Mouse (Mus musculus): ENCODE measurements around the gene Tfip11.
"Not testable (repeated sequence)": the region's sequence is repeated elsewhere in the genome, so short reads cannot be mapped to it uniquely, and the experiment has no call there.

Tfip11 gene

DNA sequence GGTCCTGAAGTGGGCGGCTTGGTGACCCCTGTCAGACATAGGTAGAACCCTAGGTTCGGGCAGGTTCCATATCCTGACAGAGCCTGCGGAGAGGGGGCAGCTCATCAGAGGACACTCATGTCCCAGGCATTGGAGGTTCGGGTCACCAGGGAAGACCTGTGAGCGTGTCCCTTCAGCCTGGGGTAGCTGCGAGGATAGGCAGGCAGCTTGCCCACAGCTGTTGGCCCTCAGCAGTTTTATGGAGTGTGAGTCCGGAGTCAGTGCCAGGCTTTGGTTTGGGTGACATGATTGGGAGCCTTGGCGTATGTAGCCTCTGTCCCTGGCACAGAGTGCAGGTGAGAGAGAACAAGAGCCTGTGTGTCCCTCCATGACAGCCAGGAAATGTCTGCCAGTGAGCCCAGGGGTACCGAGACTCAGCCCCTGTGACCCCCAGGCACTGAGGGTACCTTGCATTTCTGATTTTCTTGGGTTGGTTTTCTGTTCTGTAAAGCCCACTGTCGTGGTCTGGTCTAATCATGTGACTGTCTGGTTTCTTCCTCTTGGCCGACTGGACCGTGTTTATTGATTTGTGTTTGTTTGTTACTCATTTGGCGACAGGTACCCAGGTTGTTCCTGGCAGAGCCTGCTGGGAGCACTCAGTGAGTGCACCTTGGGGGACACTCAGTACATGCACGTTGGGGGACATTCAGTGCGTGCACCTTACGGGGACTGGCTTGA lies 36.2 kb upstream of the Tfip11 start:
- no peak for DNase-seq (ENCODE audit: low read depth, low spot score)

- DNase-seq (ENCODE audit: low read depth, low spot score) = no peak
These were observed 35.6 kb upstream of the Tfip11 start for GRCm38 (mm10) chr5:112290536-112290880.

- DNase-seq (ENCODE audit: low read depth, low spot score) = no peak
These were observed 34.3 kb upstream of the Tfip11 start for GRCm38 (mm10) chr5:112291866-112292265.

DNA sequence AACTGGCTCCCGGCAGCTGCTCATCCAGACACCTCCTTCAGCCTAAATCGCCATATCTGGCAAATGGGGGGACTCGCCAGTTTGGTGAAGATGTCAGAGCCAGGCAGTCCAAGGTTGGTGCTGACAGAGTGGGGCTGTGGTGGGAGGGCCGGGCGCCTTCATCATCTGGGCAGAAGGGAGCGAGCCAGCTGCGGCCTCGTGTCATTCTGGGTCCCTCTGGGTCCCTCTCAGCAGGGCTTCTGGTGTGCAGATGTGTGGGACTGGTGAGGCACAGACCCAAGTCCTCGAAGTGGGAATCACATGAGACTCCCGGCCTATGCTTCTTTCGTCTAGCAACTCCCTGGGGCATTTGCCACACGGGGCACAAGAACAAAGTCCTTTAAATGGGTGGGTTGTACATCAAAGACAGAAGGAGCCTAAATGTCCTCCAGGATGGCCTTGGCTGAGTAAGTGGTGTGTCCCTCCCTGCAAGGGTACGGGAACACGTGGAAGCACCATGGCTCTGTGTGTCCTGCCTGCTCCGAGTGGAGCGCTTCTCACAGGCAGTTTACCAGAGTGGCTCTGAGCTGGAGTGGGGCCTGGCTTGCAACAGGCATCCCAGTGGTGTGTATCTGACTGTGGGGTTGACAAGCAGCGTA lies 33.7 kb upstream of the Tfip11 start:
- no peak for DNase-seq (ENCODE audit: low read depth, low spot score)

GRCm38 (mm10) chr5:112293800-112294199 lies 32.4 kb upstream of the Tfip11 start:
- no peak for DNase-seq (ENCODE audit: low read depth, low spot score)

DNA sequence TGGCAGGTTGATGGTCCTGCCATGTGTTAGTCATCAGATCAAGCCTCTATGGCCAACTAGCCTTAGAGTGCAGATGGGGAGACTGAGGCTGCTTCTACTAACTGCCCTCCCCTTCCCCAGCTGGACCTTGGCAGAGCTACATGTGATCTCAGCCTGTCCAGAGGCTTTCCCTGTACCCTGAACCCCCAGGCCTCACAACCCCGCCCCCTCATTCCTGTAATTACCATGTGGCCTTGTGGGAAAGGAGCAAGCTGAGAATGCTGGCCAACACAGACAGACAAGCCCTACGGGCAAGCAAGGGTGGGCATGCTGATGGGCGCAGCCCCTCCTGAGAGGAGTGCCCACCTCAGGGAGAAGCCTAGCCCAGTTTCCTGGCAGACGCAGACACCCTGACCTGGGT lies 31.5 kb upstream of the Tfip11 start:
- no peak for DNase-seq (ENCODE audit: low read depth, low spot score)

- DNase-seq (ENCODE audit: low read depth, low spot score) = no peak
These were observed 31.0 kb upstream of the Tfip11 start for GRCm38 (mm10) chr5:112295162-112295561.

DNA sequence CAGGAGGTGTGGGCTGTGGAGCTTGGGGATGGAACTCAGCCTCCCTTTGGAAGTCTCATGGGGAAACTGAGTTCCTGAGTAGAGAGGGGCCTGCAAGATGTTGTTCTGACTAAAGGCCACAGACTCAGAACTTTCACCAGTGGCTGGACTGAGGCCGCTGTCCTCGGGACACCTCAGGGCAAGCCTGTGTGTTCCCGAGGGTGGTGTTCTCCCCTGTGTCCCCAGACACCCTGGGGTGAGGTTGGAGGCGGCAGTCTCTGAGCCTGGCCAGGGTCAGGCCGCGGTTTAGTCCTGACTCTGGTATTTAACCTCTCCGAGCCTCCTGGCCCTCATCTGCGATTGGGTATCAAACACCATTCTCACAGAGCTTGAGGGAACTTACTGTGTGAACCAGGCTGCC lies 30.6 kb upstream of the Tfip11 start:
- no peak for DNase-seq (ENCODE audit: low read depth, low spot score)

DNA sequence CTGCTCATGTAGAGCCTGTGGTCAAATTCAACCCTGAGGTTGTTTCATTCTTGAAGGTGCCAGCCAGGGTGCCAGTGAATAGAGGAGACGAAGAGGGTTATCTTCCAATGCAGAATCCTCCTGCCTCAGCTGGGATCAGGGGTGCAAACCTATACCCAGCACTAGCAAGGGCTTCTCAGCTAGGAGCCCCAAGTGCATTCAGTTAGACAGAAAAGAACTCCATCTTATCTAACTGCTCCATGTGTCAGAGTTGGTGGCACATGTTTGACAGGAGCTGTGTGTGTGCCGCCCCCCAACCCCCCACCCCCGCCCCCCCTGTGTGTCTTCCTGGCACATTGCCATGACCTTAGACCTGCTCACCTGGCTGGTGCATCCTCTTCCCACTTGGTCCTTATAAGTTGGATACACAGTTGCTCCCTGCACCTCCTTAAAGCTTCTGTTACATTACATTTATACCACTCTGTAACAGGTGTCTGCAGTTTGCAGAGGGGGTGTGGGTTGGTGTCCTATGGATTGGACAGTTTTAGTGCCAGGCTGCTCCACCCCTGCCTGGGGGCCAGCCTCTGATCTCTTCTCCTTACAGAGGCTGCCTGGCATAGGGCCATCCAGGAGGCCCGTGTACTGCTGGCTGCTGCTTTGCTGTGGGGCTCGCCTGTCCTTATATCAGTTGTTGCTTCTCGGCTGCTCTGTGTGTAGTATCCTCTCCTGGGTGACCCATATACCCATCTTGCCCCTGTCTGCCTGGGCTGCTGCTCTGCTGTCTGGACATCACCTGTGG lies 29.6 kb upstream of the Tfip11 start:
- DNase-seq (ENCODE audit: low read depth, low spot score) = no peak

DNA sequence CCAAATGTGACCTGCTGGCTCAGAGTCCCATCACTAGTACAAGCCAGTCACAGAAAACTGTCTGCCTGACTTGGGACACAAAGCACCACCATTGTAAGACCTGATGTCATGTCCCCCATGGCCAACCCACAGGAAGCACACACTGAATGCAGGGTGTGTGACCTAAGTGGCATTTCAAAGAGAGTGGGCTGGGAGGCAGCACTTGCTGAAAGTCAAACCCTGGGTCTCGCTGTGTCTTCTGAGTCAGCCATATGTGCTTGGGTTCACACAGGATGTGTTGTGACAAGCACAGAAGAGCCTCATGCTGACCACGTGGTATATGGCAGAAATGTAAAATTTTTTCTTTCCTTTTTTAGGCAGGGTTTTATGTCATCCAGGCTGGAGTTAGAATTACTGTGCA lies 28.9 kb upstream of the Tfip11 start:
- DNase-seq (ENCODE audit: low read depth, low spot score) = no peak

- DNase-seq (ENCODE audit: low read depth, low spot score) = no peak
These were observed 27.8 kb upstream of the Tfip11 start for GRCm38 (mm10) chr5:112298226-112298988.

DNA sequence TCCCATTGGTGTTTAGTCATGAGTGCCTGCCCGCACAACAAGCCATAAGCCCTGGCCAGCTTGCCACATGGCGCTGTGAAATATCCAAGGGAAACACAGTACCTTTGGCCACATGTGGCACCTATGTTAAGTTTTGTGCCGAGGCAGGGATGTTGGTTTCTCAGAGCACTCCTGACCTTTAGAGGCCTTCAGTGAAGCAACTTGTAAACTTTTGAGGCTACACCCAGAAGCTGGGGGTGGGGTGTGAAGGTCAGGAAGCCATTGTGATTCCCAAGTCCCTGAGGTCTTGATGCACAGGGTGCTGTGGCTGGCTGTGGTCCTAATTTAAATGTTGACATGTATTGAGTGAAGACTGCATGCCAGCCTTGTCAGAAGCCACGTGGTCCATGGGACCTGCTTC lies 26.8 kb upstream of the Tfip11 start:
- no peak for DNase-seq (ENCODE audit: low read depth, low spot score)

DNA sequence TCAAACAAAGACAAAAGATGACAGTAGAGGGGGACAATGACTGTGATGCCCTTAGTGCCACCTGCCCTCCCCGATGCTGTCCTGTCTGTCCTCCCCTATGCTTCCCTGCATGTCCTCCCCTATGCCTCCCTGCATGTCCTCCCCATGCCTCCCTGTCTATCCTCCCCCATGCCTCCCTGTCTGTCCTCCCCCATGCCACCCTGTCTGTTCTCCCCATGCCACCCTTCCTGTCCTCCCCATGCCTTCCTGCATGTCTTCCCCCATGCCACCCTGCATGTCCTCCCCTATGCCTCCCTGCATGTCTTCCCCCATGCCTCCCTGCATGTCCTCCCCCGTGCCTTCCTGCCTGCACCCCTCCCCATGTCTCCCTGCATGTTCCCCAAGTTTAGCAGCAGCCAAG lies 26.0 kb upstream of the Tfip11 start:
- DNase-seq (ENCODE audit: low read depth, low spot score) = no peak

DNA sequence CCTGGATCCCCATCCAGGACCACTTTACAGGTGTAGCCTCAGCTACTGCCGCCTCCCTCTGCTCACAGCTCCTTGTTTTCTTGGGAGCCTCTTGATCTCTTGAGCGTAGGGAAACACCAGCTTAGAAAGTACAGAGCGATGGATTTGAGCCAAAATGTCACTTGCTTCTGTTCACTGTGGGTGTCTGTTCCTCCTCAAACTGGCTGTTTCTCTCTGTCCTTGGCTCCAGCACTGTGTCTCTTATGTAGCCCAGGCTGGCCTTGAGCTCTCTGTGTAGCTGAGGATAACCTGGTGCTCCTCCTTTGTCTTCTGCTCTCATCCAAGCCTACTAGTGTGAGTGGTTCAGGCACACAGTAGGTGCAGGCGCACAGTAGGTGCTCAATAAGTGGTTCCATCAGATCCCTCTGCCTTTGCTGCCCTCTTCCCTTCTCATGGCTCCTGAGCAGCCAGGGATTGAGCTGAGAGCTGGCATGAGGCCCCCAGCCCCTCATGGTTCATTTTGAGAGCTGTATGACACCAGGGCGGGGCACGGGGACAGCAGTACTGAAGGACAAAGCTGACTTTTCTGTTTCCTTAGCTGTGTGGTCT lies 25.3 kb upstream of the Tfip11 start:
- no peak for DNase-seq (ENCODE audit: low read depth, low spot score)

- DNase-seq (ENCODE audit: low read depth, low spot score) = no peak
These were observed 24.5 kb upstream of the Tfip11 start for GRCm38 (mm10) chr5:112301694-112302093.

DNA sequence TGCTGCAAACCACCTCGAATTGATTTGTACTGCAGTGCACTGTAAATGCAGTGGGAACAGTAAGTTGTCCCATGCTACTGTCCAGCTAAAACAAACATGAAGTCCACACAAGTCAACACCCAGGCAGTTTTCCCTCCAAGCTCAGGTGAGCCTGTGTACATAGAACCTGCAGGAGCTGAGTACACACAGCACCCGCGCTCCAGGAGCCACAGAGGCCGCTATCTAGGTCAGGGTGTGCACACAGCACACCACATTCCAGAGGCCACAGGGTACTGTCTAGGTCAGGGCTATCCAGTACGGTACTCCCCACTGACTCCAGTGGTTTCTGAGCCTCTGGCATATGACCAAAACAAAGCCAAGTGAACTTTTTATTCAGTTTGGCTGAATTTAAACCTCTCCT lies 23.8 kb upstream of the Tfip11 start:
- DNase-seq (ENCODE audit: low read depth, low spot score) = no peak

DNA sequence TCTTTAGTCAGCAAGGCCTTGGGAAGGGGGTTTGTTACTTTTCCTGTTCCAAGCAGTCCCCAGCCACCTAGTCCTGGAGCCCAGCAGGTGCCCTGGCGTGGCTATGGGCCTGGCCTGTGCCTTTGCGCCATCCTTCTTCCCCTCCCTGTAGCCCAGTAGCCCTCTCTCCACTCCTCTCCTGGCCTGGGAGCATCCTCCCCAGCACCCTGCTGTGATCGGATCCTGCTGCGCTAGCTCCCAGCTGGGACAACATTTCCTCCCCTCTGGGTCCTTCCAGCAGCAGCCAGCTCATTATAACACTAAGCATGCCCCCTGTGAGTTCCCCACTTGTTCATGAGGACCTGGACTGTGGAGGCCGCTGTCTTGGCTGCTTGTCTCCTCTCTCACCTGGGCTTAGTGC lies 20.3 kb upstream of the Tfip11 start:
- no peak for DNase-seq (ENCODE audit: low read depth, low spot score)

DNA sequence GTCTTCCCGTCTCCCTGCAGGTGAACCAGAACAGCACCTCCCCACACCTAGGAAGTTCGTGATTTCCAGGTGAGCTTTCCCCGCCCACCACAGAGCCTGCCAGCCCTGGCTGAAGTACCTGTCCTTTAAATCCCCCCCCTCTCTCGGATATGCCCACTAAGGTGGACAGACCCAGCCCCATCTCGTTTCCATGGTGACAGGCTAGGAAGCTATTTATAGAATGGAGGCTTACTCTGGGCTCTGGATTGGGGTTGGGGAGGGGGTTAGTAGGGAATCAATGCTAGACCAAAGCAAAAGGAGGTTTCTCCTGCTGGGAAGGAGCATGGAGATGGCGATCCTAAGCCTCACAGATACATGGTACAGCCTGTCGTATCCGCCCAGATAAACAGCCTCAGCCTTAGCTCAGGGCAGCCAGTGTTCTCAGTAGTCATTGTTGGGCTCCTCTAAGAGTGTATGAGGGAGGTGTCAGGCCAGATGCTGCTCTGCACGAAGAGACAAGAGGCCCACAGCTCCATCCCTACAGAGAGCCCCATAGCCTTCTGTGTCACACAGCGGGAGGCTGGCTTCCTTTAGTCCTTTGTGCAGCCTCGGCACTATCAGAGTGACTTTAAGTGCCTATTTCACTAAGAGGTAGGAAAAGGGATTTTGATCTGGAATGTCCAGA lies 12.8 kb upstream of the Tfip11 start:
- DNase-seq (ENCODE audit: low read depth, low spot score) = no peak

GRCm38 (mm10) chr5:112316468-112316867 lies 9.7 kb upstream of the Tfip11 start:
- no peak for DNase-seq (ENCODE audit: low read depth, low spot score)

DNA sequence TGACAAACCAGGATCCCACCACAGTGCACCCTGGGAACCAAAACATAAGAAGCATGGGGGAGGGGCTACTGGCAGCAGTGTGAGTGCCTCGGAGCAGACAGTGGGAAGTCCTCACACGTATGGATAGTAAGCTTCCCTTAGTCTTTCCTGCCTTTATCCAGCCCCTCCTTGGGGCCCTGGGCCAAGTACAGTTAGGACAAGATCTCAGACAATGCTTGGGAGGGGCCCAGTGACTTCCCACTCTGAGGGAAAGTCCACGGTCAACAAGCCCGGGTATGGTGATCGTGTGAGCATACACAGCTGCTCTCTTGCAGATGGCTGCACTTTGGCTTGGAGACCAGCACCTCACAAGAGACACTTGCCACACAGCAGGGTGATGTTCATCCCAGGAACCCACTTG lies 8.8 kb upstream of the Tfip11 start:
- no peak for DNase-seq (ENCODE audit: low read depth, low spot score)

DNA sequence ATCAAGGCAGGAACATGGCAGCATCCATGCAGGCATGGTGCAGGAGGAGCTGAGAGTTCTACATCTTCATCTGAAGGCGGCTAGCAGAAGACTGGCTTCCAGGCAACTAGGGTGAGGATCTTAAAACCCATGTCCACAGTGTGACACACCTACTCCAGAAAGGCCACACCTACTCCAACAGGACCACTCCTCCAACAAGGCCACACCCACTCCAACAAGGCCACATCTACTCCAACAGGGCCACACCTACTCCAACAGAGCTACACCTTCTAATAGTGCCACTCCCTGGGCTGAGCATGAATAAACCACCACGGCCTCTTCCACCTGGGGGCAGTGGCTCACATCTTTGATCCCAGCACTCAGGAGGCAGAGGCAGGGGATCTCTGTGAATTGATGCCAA lies 6.8 kb upstream of the Tfip11 start:
- DNase-seq (ENCODE audit: low read depth, low spot score) = not testable (repeated sequence)

Measured in forelimb bud, embryonic 11.5 days (tissue).